Mouse (Mus musculus): ENCODE data around the gene Prdx2. TPM values are rescaled to one million over a fixed set of nuclear protein-coding genes. Genes with fewer than 3 reads are reported as not detected.

Prdx2 gene
- 100 to 1,000 TPM; 159 to 190 TPM for polyA plus RNA-seq (2017; shearing (Covaris generic))

DNA sequence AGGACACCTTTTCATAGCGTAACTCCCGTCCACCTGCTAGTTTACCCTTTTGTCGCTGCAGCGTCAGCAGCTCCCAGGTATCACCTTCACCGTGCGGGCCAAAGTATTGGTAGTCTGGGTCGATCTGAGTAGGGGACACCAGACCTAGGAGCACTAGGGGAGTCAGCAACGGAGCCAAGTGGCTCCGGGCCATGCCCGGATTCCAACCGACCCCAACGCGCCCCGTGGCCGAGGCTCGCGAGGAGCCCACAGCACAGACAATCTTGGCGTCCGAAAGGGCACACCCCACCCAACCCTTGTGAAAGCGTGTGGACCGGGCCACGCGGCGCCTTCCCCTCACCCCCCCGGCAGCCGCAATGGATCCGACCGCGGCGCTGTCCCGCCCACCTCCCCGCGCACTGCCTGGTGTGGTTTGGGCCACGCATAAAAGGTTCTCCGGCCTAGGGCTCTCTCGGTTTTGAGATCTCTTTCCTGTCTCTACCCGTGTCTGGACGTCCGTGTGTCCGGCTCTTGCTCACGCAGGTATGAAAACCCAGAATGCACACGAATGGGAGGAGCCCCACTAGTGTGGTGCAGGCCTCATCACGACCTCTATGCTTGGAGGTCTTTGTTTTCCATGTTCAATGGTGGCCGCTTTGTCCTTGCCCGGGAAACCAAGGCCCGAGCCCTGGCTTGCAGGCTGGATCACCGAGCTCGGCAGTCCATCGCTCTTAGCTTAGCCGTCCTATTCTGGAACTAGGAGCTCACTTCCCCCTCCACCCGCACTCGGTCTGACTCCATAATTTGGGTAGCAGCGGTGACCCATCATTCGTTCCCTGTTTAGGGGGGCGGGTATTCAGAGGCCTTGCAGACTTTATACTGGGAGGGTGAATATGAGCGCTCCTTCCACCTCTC lies at the start of gene Prdx2, which contains the start of the genes Gm49661 and Rnaseh2a:
Gene Prdx2, plus strand, starts transcription at position 347 of the 894 bp plus-strand sequence.
Gene Gm49661, minus strand, starts transcription at position 193 of the 894 bp plus-strand sequence.
Gene Rnaseh2a, minus strand, starts transcription at position 527 of the 894 bp plus-strand sequence.

DNA sequence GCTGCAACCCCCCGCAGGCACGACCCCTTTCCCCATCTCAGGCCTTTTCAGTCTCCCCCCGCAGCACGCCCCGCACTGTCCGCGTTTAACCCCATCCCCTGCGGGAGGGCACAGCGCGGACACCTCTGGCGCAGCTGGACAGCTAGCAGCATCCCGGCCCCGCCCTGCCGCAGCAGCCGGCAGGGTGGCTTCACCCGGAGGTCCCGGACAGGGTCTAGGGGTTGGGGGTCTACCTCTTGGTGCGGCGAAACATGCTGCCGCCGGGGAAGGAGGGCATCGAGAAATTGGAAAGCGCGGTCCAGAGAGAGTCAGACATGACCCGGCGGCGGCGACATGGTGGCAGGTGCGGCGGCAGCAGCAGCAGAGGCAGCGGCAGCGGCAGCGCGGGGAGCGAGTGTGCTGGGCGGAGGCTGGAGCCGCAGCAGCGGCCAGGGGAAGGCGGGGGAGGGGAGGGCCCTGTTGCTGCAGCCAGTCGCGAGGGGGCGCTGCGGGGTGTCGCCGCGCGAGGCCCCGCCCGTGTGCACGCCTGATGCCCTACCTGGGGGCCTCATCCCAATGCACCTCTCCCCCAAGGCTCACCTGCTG lies 32.3 kb upstream of the Prdx2 start, which contains the start of gene Mast1:
Gene Mast1, minus strand, starts transcription at position 398 of the 585 bp plus-strand sequence.

DNA sequence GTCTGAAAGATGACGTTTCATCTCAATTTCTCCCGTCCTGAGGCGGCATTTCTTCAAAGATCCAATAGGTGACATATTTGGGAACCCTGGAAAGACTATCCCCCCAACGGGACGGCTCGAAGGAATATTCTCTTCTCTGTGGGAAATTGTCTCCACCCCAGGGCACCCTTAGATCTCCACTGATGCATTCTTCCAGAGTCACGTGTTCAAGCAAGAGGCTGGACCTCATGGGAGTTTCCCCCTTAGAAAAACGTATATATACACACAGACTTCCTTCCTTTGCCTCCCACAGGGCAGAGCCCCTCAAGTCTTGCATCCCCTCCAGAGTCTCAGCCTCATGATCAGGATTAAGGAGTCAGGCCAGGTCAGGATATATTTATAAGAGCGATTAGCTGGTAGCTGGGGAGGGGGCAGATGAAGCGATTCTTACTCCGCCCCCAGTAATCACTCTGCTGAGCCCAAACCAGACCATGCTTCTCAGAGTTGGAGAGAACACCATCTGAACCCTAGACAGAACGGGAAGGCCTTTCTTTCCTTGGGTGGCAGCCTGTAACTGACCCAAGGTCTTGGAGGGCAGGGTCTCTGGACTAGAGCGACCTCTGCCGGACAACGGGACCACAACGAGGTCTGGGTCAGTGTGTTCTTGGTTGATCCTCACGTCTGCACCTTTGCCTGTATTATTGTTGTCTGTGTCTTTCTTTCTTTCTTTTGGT lies 22.7 kb upstream of the Prdx2 start, which contains the start of gene Rtbdn:
Gene Rtbdn, plus strand, starts transcription at position 464 of the 713 bp plus-strand sequence.

DNA sequence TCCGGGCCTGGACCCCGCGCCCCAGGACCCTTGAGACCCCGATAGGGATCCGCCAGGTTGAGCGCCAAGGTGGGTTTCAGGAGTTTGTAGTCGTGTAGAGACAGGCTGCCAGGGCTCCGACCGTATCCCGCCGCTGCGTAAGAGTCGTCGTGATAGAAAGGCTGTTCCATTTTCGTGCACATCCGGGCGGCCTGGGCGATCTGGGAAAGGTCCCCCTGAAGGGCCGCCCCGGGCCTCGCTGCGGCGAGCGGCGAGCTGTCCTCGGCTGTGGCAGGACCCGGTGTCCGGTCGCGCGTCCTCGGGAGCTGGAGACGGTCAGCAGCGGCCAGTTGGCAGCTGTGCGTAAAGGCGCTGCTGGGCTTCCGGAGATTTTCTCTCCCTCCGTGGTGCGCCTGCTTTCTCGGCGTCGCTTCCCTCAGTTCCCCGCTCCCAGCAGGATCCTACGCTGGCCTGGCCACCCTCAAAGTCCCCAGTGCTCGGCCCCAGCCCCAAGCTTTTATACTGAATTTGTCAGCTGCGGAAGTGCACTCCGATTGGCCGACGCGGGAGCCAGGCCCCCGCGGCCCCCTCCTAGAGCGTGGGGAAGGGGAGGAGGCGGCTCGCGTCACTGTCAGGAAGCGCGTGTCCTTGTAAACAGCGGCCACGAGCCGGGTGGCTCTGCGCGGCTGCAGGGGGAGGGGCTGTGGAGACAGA lies 9.0 kb downstream of the Prdx2 start, which contains the start of gene Junb:
Gene Junb, minus strand, starts transcription at position 471 of the 693 bp plus-strand sequence.

DNA sequence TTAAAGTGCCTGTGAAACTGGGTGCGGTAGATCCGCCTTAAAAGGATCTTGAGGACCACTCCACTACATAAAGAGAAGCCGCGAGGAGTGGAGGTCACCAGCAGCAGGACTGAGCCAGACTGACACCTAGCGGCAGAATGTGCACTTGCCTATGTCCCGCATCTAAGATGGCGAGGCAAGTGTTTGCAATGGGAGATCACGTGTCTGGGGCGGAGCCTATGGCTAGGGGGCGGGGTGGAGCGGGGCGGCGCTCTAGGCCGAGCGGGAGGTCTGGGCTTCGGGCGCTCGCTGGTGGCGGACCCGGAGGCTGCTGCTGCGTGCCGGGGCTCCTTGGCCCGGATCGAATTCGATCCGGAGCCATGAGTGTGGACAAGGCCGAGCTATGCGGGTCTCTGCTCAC lies 21.0 kb downstream of the Prdx2 start, which contains the start of gene Hook2:
Gene Hook2, plus strand, starts transcription at position 255 of the 400 bp plus-strand sequence.

DNA sequence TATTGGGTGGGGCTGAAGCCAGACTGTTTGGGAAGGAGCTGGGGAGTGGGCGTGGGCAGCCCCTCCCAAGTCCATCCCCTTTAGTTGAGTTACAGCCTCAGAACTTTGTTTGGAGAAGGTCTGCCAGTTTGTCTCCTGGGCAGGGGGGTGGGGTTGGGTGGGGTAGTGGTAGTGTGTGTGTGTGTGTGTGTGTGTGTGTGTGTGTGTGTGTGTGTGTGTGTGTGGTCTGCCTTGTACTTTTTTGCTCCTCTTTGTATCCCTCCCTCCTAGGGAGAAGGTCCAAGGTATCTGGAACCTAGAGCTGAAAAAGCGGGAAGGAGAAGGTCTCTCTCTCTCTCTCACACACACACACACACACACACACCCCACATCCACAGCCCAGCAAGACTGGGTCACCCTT lies 45.0 kb downstream of the Prdx2 start, which contains the start of gene Best2:
Gene Best2, minus strand, starts transcription at position 101 of the 400 bp plus-strand sequence.

Other genes with a start within 250 kb of the Prdx2 start
- 10 to 100 TPM; 15.8 to 26.4 TPM for gene G430095P16Rik, start 246.6 kb upstream of the Prdx2 start, polyA plus RNA-seq (2017; shearing (Covaris generic))
- gene Nfix, start 169.2 kb upstream of the Prdx2 start, polyA plus RNA-seq (2017; shearing (Covaris generic)) = 1 to 10 TPM; 5.7 to 9.1 TPM
- 1 to 10 TPM; 6.6 to 7.9 TPM for gene Dand5, start 146.8 kb upstream of the Prdx2 start, polyA plus RNA-seq (2017; shearing (Covaris generic))
- gene Gadd45gip1, start 138.1 kb upstream of the Prdx2 start, polyA plus RNA-seq (2017; shearing (Covaris generic)) = 10 to 100 TPM; 27.3 to 37.8 TPM
- 100 to 1,000 TPM; 152 to 202 TPM for gene Rad23a, start 128.9 kb upstream of the Prdx2 start, polyA plus RNA-seq (2017; shearing (Covaris generic))
- 100 to 1,000 TPM; 454 to 486 TPM for gene Calr, start 122.7 kb upstream of the Prdx2 start, polyA plus RNA-seq (2017; shearing (Covaris generic))
- 100 to 1,000 TPM in 1 of 2 experiments, 10 to 100 TPM in 1; 87.0 to 103 TPM for gene Farsa, start 112.6 kb upstream of the Prdx2 start, polyA plus RNA-seq (2017; shearing (Covaris generic))
- gene Syce2, start 97.5 kb upstream of the Prdx2 start, polyA plus RNA-seq (2017; shearing (Covaris generic)) = 1 to 10 TPM; 3.8 to 4.9 TPM
- 10 to 100 TPM; 34.2 to 47.8 TPM for gene Gcdh, start 75.7 kb upstream of the Prdx2 start, polyA plus RNA-seq (2017; shearing (Covaris generic))
- under 1 TPM in 1 of 2 experiments, not detected in 1; 0.43 TPM for gene Klf1, start 67.7 kb upstream of the Prdx2 start, polyA plus RNA-seq (2017; shearing (Covaris generic))
- 10 to 100 TPM; 12.8 to 18.4 TPM for gene Dnase2a, start 61.0 kb upstream of the Prdx2 start, polyA plus RNA-seq (2017; shearing (Covaris generic))
- 1 to 10 TPM in 1 of 2 experiments, under 1 TPM in 1; 0.92 to 1.5 TPM for gene Mast1, start 32.2 kb upstream of the Prdx2 start, polyA plus RNA-seq (2017; shearing (Covaris generic))
- under 1 TPM; 0.06 to 0.81 TPM for gene Rtbdn, start 22.6 kb upstream of the Prdx2 start, polyA plus RNA-seq (2017; shearing (Covaris generic))
- not detected for gene Gm49661, start 154 bp upstream of the Prdx2 start, polyA plus RNA-seq (2017; shearing (Covaris generic))
- gene Rnaseh2a, start 180 bp downstream of the Prdx2 start, polyA plus RNA-seq (2017; shearing (Covaris generic)) = 10 to 100 TPM; 71.6 to 93.6 TPM
- gene Junb, start 9.1 kb downstream of the Prdx2 start, polyA plus RNA-seq (2017; shearing (Covaris generic)) = 100 to 1,000 TPM; 705 to 997 TPM
- gene Hook2, start 21.0 kb downstream of the Prdx2 start, polyA plus RNA-seq (2017; shearing (Covaris generic)) = 10 to 100 TPM in 1 of 2 experiments, 1 to 10 TPM in 1; 9.9 to 13.0 TPM
- gene Best2, start 44.9 kb downstream of the Prdx2 start, polyA plus RNA-seq (2017; shearing (Covaris generic)) = not detected
- gene Asna1, start 55.7 kb downstream of the Prdx2 start, polyA plus RNA-seq (2017; shearing (Covaris generic)) = 10 to 100 TPM; 42.3 to 45.3 TPM
- gene Trir, start 57.2 kb downstream of the Prdx2 start, polyA plus RNA-seq (2017; shearing (Covaris generic)) = 100 to 1,000 TPM; 198 to 209 TPM
- gene Tnpo2, start 67.3 kb downstream of the Prdx2 start, polyA plus RNA-seq (2017; shearing (Covaris generic)) = 10 to 100 TPM; 27.1 to 27.2 TPM
- 1 to 10 TPM; 5.4 to 8.2 TPM for gene Fbxw9, start 90.5 kb downstream of the Prdx2 start, polyA plus RNA-seq (2017; shearing (Covaris generic))
- 1 to 10 TPM; 1.3 to 1.8 TPM for gene Gm5741, start 98.4 kb downstream of the Prdx2 start, polyA plus RNA-seq (2017; shearing (Covaris generic))
- gene Dhps, start 102.2 kb downstream of the Prdx2 start, polyA plus RNA-seq (2017; shearing (Covaris generic)) = 100 to 1,000 TPM in 1 of 2 experiments, 10 to 100 TPM in 1; 87.4 to 118 TPM
- 100 to 1,000 TPM; 165 to 168 TPM for gene Wdr83os, start 111.2 kb downstream of the Prdx2 start, polyA plus RNA-seq (2017; shearing (Covaris generic))
- gene Wdr83, start 111.7 kb downstream of the Prdx2 start, polyA plus RNA-seq (2017; shearing (Covaris generic)) = 10 to 100 TPM; 38.6 to 45.7 TPM
- 100 to 1,000 TPM; 143 to 145 TPM for gene Man2b1, start 113.7 kb downstream of the Prdx2 start, polyA plus RNA-seq (2017; shearing (Covaris generic))
- under 1 TPM in 1 of 2 experiments, not detected in 1; 0.25 TPM for gene Zfp791, start 153.5 kb downstream of the Prdx2 start, polyA plus RNA-seq (2017; shearing (Covaris generic))
- gene Cks1brt, start 182.3 kb downstream of the Prdx2 start, polyA plus RNA-seq (2017; shearing (Covaris generic)) = 1 to 10 TPM in 1 of 2 experiments, under 1 TPM in 1; 0.10 to 2.4 TPM

Data from inflammation-experienced regulatory T-cells (primary cell).